Mouse (Mus musculus) kidney, embryonic 16.5 days (tissue): ENCODE data around the gene Trak2. TPM values are rescaled to one million over a fixed set of nuclear protein-coding genes. Genes with fewer than 3 reads are reported as not detected.
A peak's percentile ranks its signal among the peaks of the same experiment; 100 is the strongest.

Source experiments
- ATAC-seq: fragments of 200-750 bp; cut with Nextera tagmentation; 2 replicates; pipeline ENCODE4 v1.8.0; 2017; ENCODE audit warnings: moderate TSS enrichment; ENCODE audit not compliant: low FRiP score, low TSS enrichment
- H3K27ac ChIP-seq: fragments of 300-500 bp; sonication (generic); 2 replicates; pipeline ENCODE4 v1.5.1; 2014; ENCODE audit warnings: low read length
- H3K27me3 ChIP-seq: fragments of 300-500 bp; sonication (generic); 2 replicates; pipeline ENCODE4 v1.6.1; 2014; ENCODE audit warnings: low read length, control low read depth, mixed read lengths; ENCODE audit not compliant: insufficient read depth
- H3K36me3 ChIP-seq: fragments of 300-500 bp; sonication (generic); 2 replicates; pipeline ENCODE4 v1.6.1; 2014; ENCODE audit warnings: low read length, control low read depth, mixed read lengths; ENCODE audit not compliant: insufficient read depth
- H3K4me1 ChIP-seq: fragments of 300-500 bp; sonication (generic); 2 replicates; pipeline ENCODE4 v1.6.1; 2014; ENCODE audit warnings: low read length, control low read depth, mixed read lengths; ENCODE audit not compliant: insufficient read depth
- H3K4me2 ChIP-seq: fragments of 300-500 bp; sonication (generic); replicated peaks from 2 replicates; pipeline ENCODE4 v1.6.1; 2014; ENCODE audit warnings: low read depth, low read length
- H3K4me3 ChIP-seq: fragments of 300-500 bp; sonication (generic); 2 replicates; pipeline ENCODE4 v1.5.1; 2014; ENCODE audit warnings: mild to moderate bottlenecking, low read length
- H3K9ac ChIP-seq: fragments of 300-500 bp; sonication (generic); replicated peaks from 2 replicates; pipeline ENCODE4 v1.6.1; 2014; ENCODE audit warnings: low read length
- H3K9me3 ChIP-seq: fragments of 300-500 bp; sonication (generic); 2 replicates; pipeline ENCODE4 v1.6.1; 2016; ENCODE audit warnings: low read length, control low read depth
- WGBS: fragments of 180-500 bp; shearing (Covaris S2); extraction: QIAGEN DNeasy Blood & Tissue Kit; methylation state at CpG from one replicate; pipeline ENCODE4 v1.1.7; 2014; 5-methylcytosine and 5-hydroxymethylcytosine counted together
- polyA plus RNA-seq: library from polyadenylated mRNA; unstranded; fragments of >200 nt; fragmentation: Nextera tagmentation; extraction: Ambion mirVana; gene quantifications from 2 replicates; pipeline ENCODE4 v1.2.1, GENCODE M21; 2015

Gene Trak2
- polyA plus RNA-seq, 1 experiment from 2014 or later: 17.3 TPM

DNA sequence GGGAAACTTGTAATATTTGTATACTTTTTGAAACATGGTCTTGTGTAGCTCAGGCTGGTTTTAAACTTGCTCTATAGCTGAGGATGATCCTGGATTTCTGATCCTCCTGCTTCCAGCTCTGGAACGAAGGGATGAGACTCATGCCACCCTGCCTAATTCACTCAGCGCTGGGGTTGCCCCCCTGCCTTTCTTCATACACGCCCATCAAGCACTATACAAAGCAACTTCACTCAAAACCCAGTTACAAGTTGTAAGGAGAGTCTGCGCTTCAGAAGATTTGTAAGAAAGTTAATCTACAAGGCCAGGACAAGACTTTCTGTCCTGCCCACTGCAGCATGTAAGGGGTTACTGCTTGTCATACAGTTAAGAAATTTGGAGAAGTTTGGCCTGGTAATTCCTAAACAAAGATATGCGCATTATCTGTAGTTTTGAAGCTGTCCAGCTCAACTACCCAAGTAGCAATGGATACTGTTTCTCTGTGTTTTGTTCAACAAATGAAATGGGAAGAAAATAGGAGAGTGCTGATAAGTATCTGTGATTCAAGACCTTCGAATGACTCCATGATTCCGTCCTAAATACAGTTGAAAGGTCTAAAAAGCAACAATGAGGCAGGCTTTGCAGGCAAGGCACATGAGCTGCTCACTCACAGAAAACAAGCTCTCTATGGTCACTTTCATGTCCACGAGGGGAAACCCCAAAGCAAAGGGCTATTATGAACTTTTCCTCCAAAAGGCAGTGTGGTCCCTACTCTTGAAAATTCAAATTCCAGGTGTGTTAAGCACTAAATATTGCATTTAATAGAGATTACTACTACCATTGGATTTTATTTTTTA, 18.4 kb downstream of the Trak2 start:
- Histone ChIP-seq H3K27me3 (no peaks in the 10 kb centered on the region), H3K4me2 (no peak overlapping the region), H3K27ac (no peak overlapping the region), H3K4me1 (peaks cover 33% of the 10 kb centered on the region), H3K4me3 (no peak overlapping the region), H3K36me3 (no peaks in the 10 kb centered on the region), H3K9me3 (no peaks in the 10 kb centered on the region), H3K9ac (no peak overlapping the region)
- 84% methylated on average over 8 of the region's 8 CpGs for WGBS
- ATAC-seq: no peak

DNA sequence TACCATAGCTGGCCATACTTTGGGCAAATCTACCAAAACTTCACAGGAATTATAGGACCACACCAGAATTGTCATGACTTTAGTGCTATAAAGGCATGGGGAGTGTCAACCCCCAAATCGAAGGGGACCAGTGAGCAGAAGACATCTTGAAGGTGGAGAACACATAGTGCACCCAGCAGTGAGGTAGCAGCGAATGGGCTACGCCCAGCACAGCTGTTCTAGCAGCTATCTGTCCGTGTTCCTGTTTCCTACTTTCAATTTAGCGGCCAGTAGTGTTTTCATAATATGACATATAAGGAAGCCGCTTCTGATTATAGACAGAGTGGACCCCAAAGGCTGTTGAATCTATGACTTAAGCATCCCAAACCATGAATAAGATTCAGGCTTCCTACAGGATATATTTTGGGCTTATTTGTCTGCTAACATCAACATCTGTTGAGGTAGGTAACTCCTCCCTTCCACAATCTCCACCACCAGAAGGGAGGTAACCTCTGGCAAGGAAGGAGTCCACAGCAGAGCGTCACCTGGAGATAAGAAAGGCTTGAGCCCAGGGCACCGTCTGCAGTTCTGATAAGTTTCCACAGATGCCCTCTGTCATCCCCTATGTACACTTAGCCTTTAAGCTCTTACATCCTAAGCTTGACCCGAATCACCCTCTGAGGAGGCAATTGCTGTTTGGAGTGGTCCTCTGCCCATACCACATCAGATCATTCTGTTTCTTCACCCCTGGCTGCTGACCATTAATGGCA, 19.4 kb downstream of the Trak2 start:
- no peaks in the 10 kb centered on the region for H3K27me3 ChIP-seq
- H3K9me3 ChIP-seq: no peaks in the 10 kb centered on the region
- 87% methylated on average over 9 of the region's 9 CpGs for WGBS
- no peak for ATAC-seq
- peaks cover 33% of the 10 kb centered on the region for H3K4me1 ChIP-seq
- H3K4me3 ChIP-seq: no peak overlapping the region
- H3K36me3 ChIP-seq: no peaks in the 10 kb centered on the region
- no peak overlapping the region for H3K4me2 ChIP-seq
- no peak overlapping the region for H3K27ac ChIP-seq
- H3K9ac ChIP-seq: no peak overlapping the region

DNA sequence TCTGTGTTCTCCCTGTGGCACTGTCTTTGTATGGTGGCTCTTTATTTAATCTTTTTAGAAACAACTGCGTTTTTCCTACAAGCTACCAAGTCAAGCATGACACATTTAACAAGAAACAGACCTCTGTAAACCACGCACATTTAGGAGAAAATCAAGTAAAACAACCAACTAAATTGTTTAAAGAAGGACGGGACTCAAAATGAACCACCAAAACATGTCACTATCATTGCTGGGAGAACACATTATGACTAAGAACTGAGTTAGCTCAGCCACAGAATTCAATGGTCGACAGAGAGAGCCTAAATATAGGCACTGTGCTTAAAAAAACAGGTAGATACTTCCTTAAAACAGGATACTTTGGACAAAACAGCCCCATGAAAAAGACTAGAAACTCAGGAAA, 20.2 kb downstream of the Trak2 start:
- Histone ChIP-seq H3K4me1 (peaks cover 30% of the 10 kb centered on the region), H3K9ac (no peak overlapping the region), H3K27ac (no peak overlapping the region), H3K4me2 (no peak overlapping the region), H3K9me3 (no peaks in the 10 kb centered on the region), H3K36me3 (no peaks in the 10 kb centered on the region), H3K27me3 (no peaks in the 10 kb centered on the region), H3K4me3 (no peak overlapping the region)
- 53% methylated on average over 4 of the region's 4 CpGs for WGBS
- ATAC-seq: no peak

DNA sequence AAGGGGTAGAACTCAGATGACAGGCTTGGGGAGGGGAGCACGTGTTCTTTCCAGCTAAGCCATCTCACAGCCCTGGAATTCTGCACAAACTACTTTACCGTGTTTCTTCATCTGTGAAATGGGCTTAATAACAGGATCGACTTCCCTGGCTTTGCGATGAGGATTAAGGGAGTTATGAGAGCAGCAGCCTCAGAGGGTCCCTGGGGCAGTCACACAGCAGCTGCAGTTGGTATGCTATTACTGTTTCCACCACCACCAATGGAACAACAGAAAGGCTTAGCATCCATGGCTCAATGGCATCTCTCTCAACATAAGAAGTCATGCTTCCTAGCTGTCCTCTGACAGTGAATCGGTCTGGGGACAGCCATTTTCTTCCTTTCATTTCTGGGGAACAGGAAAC, 20.7 kb downstream of the Trak2 start:
- Histone ChIP-seq H3K9me3 (no peaks in the 10 kb centered on the region), H3K27ac (peak overlapping the region; percentile 77; the same call in 1 of the 2 replicates), H3K9ac (no peak overlapping the region), H3K4me3 (no peak overlapping the region), H3K27me3 (no peaks in the 10 kb centered on the region), H3K4me1 (peaks cover 27% of the 10 kb centered on the region), H3K36me3 (no peaks in the 10 kb centered on the region), H3K4me2 (no peak overlapping the region)
- 85% methylated on average over 5 of the region's 5 CpGs for WGBS
- ATAC-seq: no peak

DNA sequence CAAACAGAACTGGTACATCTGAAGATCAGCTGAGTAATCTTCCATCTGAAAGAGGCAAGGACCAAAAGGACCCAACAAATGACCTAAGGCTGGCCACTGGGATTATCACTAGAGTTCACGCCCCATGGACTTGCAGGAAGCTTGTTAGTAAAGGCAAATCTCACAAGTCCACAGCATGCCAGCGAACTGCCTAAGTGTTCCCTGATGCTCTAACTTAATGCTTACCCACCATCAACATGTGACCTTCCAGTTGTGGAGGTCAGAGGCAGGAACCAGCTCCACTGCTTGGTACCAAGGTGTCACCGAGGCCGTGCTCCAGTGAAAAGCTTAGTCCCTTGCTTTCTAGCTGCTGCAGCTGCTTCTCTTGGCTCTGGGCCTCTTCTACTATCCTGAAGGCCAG, 21.4 kb downstream of the Trak2 start:
- H3K4me1 ChIP-seq: peaks cover 22% of the 10 kb centered on the region
- H3K9ac ChIP-seq: no peak overlapping the region
- no peak for ATAC-seq
- H3K27me3 ChIP-seq: no peaks in the 10 kb centered on the region
- WGBS: 63% methylated on average over 4 of the region's 4 CpGs
- no peak overlapping the region for H3K4me2 ChIP-seq
- H3K9me3 ChIP-seq: no peaks in the 10 kb centered on the region
- H3K4me3 ChIP-seq: no peak overlapping the region
- no peaks in the 10 kb centered on the region for H3K36me3 ChIP-seq
- peak overlapping the region; percentile 77 for H3K27ac ChIP-seq

DNA sequence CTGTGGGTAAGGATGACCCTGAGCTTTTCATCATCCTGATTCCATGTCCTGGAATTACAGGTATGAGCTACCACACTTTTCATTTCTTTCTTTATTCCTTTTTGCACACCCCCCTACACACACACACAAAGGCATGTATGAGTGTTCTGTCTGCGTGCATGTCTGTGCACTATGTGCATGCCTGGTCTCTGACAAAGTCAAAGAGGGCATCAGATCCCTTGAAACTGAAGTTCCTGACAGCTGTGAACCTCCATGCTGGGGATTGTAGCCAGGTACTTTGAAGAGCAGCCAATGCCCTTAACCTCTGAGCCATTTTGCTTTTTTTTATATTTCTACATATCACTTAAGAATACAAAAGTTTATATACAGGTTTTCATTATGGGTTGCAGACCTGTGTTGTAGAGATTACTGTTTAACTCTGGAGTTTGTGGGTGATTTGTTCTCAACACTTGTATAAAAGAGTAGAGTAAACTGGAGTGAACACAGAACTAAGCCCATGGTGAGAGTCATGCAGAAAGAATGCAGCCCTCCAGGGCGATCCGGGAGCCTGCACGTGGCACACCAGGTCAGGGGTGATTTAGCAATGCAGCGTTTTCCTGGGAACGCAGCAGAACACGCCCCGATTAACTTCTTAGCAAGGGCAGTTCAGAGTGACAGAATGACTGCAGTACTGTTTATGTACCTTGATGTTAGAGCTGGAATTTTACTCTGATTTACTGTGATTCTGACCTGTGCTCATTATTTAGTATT, 22.2 kb downstream of the Trak2 start:
- Histone ChIP-seq H3K36me3 (peaks cover 2% of the 10 kb centered on the region; the same call in 1 of the 2 replicates), H3K4me1 (peaks cover 19% of the 10 kb centered on the region), H3K9ac (no peak overlapping the region), H3K4me2 (no peak overlapping the region), H3K27ac (peak overlapping the region; percentile 77), H3K9me3 (no peaks in the 10 kb centered on the region), H3K4me3 (no peak overlapping the region), H3K27me3 (no peaks in the 10 kb centered on the region)
- 8% methylated on average over 8 of the region's 8 CpGs for WGBS
- ATAC-seq: peak; percentile 91

DNA sequence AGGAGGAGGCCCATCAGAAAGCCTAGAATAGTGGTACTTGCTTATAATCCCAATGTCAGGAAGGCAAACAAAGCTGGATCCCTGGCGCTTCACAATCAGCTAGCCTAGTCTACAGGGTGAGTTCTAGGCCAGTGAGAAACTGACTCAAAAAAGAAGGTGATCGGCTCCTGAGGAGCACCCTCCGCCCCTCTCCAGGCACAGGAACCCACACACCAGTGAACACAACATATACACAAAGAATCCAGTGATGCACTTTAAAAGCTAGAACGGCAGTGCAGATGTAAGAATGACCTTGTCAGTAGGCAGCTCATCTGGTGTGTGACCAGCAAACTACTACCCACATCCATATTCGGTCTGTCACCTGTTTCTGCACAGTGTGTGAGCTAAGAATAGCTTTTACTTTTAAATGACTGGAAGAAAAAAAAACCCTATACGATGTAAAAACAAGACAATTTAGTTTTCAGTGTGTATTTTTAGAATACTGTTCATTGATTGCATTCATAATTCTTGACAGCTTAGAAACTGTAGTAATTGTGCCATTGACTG, 23.6 kb downstream of the Trak2 start:
- Histone ChIP-seq H3K4me1 (peaks cover 19% of the 10 kb centered on the region), H3K36me3 (peaks cover 15% of the 10 kb centered on the region), H3K27ac (no peak overlapping the region), H3K4me3 (no peak overlapping the region), H3K4me2 (no peak overlapping the region), H3K27me3 (no peaks in the 10 kb centered on the region), H3K9ac (no peak overlapping the region), H3K9me3 (no peaks in the 10 kb centered on the region)
- ATAC-seq: no peak
- WGBS: 85% methylated on average over 6 of the region's 6 CpGs

DNA sequence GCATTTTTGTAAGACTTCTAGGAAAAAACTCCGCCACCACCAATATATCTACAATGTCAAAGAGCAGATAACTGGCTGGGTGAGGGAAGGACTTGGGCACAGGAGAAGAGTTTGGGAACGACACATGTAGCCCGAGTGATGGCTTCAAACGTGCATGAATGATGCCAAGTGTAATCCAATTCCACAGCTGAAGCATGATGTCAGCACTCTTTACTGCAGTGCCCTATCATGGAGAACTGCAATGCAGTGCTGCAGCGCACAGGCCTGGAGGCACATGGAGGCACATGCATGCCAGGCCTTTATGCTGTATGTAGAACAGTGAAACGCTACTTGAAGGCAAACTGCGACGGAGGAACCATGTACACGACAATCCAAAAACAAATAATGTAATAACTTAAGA, 26.5 kb downstream of the Trak2 start:
- H3K4me3 ChIP-seq: no peak overlapping the region
- peaks cover 15% of the 10 kb centered on the region for H3K36me3 ChIP-seq
- no peak for ATAC-seq
- no peak overlapping the region for H3K27ac ChIP-seq
- no peaks in the 10 kb centered on the region for H3K27me3 ChIP-seq
- no peaks in the 10 kb centered on the region for H3K9me3 ChIP-seq
- whole genome bisulfite sequencing: 82% methylated on average over 9 of the region's 9 CpGs
- no peak overlapping the region for H3K9ac ChIP-seq
- peaks cover 12% of the 10 kb centered on the region for H3K4me1 ChIP-seq
- H3K4me2 ChIP-seq: no peak overlapping the region

DNA sequence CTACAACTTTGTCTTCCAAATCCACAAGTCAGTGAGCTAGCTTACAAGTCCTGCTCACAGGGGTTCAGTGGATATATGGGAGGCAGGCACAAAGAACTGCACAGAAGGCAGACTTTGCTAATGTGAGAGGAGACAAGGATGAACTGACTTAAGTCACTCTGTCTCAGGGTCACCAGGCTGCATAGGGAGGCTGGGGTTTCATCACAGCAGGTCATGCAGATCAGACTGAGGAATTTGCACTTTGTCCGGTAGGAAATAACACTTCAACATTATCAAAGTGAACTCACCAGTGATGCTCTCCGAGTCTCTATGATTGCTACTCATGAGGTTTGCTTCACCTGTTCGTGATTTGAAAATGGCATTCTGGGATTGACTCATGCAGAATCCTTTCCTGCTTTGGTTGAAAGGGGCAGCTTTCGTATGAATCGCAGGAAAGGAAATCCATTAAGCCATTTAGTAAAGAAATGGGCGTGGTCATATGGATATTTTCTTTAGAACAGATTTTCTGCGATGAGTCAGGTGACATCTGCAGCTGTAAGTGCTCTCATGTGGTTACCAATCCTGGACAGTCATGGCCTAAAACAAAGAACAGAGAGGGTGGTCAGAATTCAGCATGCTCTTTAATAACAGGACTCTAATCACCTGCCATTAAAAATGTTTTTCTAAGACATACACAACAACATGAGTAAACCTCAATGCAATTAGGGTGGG, 27.1 kb downstream of the Trak2 start:
- WGBS: 86% methylated on average over 7 of the region's 7 CpGs
- Histone ChIP-seq H3K4me3 (no peak overlapping the region), H3K27me3 (no peaks in the 10 kb centered on the region), H3K4me2 (no peak overlapping the region), H3K9me3 (no peaks in the 10 kb centered on the region), H3K9ac (no peak overlapping the region), H3K36me3 (peaks cover 15% of the 10 kb centered on the region), H3K4me1 (peaks cover 7% of the 10 kb centered on the region), H3K27ac (no peak overlapping the region)
- no peak for ATAC-seq
